Mouse (Mus musculus): Measurements from ENCODE around the gene Tst. TPM values are rescaled to one million over a fixed set of nuclear protein-coding genes. Genes with fewer than 3 reads are reported as not detected.

Tst gene
- total RNA-seq, 4 experiments from 2014 or later: 36.9 to 47.4 (median 42.3) TPM

- DNase-seq (ENCODE audit: low spot score in 2 of 2): no peak
Measured at GRCm38 (mm10) chr15:78390855-78391254, 14.9 kb downstream of the Tst start.

- DNase-seq (ENCODE audit: low spot score in 2 of 2): no peak
Measured at GRCm38 (mm10) chr15:78385564-78385963, 20.1 kb downstream of the Tst start.

GRCm38 (mm10) chr15:78384220-78385116, 21.2 kb downstream of the Tst start:
- peak; percentile 57 to 77 for DNase-seq (ENCODE audit: low spot score in 2 of 2)

- DNase-seq (ENCODE audit: low spot score in 2 of 2): peak; percentile 66 to 81
Measured at GRCm38 (mm10) chr15:78383450-78384219, 22.1 kb downstream of the Tst start.

GRCm38 (mm10) chr15:78382115-78382514, 23.6 kb downstream of the Tst start:
- DNase-seq (ENCODE audit: low spot score in 2 of 2): no peak

- peak; percentile 61 to 62 for DNase-seq (ENCODE audit: low spot score in 2 of 2)
Measured at GRCm38 (mm10) chr15:78380741-78381140, 25.0 kb downstream of the Tst start.

GRCm38 (mm10) chr15:78380208-78380607, 25.5 kb downstream of the Tst start:
- DNase-seq (ENCODE audit: low spot score in 2 of 2): no peak

GRCm38 (mm10) chr15:78378556-78378955, 27.2 kb downstream of the Tst start:
- no peak for DNase-seq (ENCODE audit: low spot score in 2 of 2)

GRCm38 (mm10) chr15:78377859-78378258, 27.8 kb downstream of the Tst start:
- DNase-seq (ENCODE audit: low spot score in 2 of 2): no peak

- no peak for DNase-seq (ENCODE audit: low spot score in 2 of 2)
Measured at GRCm38 (mm10) chr15:78374204-78374603, 31.5 kb downstream of the Tst start.

- no peak for DNase-seq (ENCODE audit: low spot score in 2 of 2)
Measured at GRCm38 (mm10) chr15:78372796-78373195, 32.9 kb downstream of the Tst start.

GRCm38 (mm10) chr15:78369641-78370040, 36.1 kb downstream of the Tst start:
- DNase-seq (ENCODE audit: low spot score in 2 of 2): peak; percentile 36 to 68

GRCm38 (mm10) chr15:78368926-78369346, 36.8 kb downstream of the Tst start:
- peak in 1 of 2 experiments; percentile 30 for DNase-seq (ENCODE audit: low spot score in 2 of 2)

- no peak for DNase-seq (ENCODE audit: low spot score in 2 of 2)
Measured at GRCm38 (mm10) chr15:78367811-78368210, 37.9 kb downstream of the Tst start.

- peak in 1 of 2 experiments; percentile 26 for DNase-seq (ENCODE audit: low spot score in 2 of 2)
Measured at GRCm38 (mm10) chr15:78366875-78367274, 38.8 kb downstream of the Tst start.

GRCm38 (mm10) chr15:78365916-78366315, 39.8 kb downstream of the Tst start:
- no peak for DNase-seq (ENCODE audit: low spot score in 2 of 2)

- DNase-seq (ENCODE audit: low spot score in 2 of 2): no peak
Measured at GRCm38 (mm10) chr15:78355548-78355947, 50.2 kb downstream of the Tst start.

GRCm38 (mm10) chr15:78354958-78355357, 50.7 kb downstream of the Tst start:
- DNase-seq (ENCODE audit: low spot score in 2 of 2): peak in 1 of 2 experiments; percentile 54

- no peak for DNase-seq (ENCODE audit: low spot score in 2 of 2)
Measured at GRCm38 (mm10) chr15:78351586-78352165, 54.0 kb downstream of the Tst start.

Data from layer of hippocampus, adult 8-10 months (tissue).